Mouse (Mus musculus) skeletal muscle tissue, adult 2 months (tissue): Measurements from ENCODE around the gene Msh4.

Experiments used
- DNase-seq: peaks from one replicate; pipeline ENCODE4 v3.0.0-alpha.2; 2012; ENCODE audit warnings: low read depth, low spot score

Msh4 gene

GRCm38 (mm10) chr3:153906136-153906871, at the start of gene Msh4:
Msh4 (minus strand) TSS chr3:153906138.
- DNase-seq, result no peak

GRCm38 (mm10) chr3:153948176-153948575, 42.2 kb upstream of the Msh4 start:
- DNase-seq, result no peak

GRCm38 (mm10) chr3:153947271-153947670, 41.3 kb upstream of the Msh4 start:
- no peak for DNase-seq

GRCm38 (mm10) chr3:153944335-153944990, 38.5 kb upstream of the Msh4 start, which contains the start of gene Acadm:
Acadm (minus strand) TSS chr3:153944632.
- DNase-seq, result peak; percentile 99

GRCm38 (mm10) chr3:153943901-153944334, 38.0 kb upstream of the Msh4 start:
- peak; percentile 13 for DNase-seq

- DNase-seq, result no peak
Measured at GRCm38 (mm10) chr3:153943003-153943640, 37.2 kb upstream of the Msh4 start.

GRCm38 (mm10) chr3:153941613-153942012, 35.7 kb upstream of the Msh4 start:
- DNase-seq, result no peak

GRCm38 (mm10) chr3:153940486-153940885, 34.5 kb upstream of the Msh4 start:
- no peak for DNase-seq

GRCm38 (mm10) chr3:153940021-153940420, 34.1 kb upstream of the Msh4 start:
- no peak for DNase-seq

GRCm38 (mm10) chr3:153937116-153937810, 31.3 kb upstream of the Msh4 start:
- DNase-seq, result no peak

GRCm38 (mm10) chr3:153935878-153936277, 29.9 kb upstream of the Msh4 start:
- peak; percentile 32 for DNase-seq

GRCm38 (mm10) chr3:153932461-153932860, 26.5 kb upstream of the Msh4 start:
- DNase-seq, result no peak

- DNase-seq, result no peak
Measured at GRCm38 (mm10) chr3:153929526-153929925, 23.6 kb upstream of the Msh4 start.

- no peak for DNase-seq
Measured at GRCm38 (mm10) chr3:153926333-153926732, 20.4 kb upstream of the Msh4 start.

GRCm38 (mm10) chr3:153921147-153921910, 15.4 kb upstream of the Msh4 start:
- no peak for DNase-seq

GRCm38 (mm10) chr3:153917200-153917599, 11.3 kb upstream of the Msh4 start:
- no peak for DNase-seq

- DNase-seq, result no peak
Measured at GRCm38 (mm10) chr3:153913510-153914243, 7.7 kb upstream of the Msh4 start.

- peak; percentile 96 for DNase-seq
Measured at GRCm38 (mm10) chr3:153912546-153913509, 6.9 kb upstream of the Msh4 start, which contains the start of gene Rabggtb. Rabggtb (minus strand) TSS chr3:153913009.

GRCm38 (mm10) chr3:153911882-153912440, 6.0 kb upstream of the Msh4 start:
- DNase-seq, result no peak
